Mouse (Mus musculus): ENCODE measurements at regions not wholly inside any gene's neighbourhood (a gene's known extent, or its start where the extent isn't known, plus 50 kb on each side); places are given as distances from the start of the nearest gene placed in this dataset.
"Not testable (repeated sequence)": the region's sequence is repeated elsewhere in the genome, so short reads cannot be mapped to it uniquely, and the experiment has no call there.

GRCm38 (mm10) chr16:76958597-76959392 is 54.7 kb upstream of the Usp25 start:
- DNase-seq = no peak

- DNase-seq = no peak
Observed at GRCm38 (mm10) chr16:76957491-76957890, 56.0 kb upstream of the Usp25 start.

GRCm38 (mm10) chr16:76957090-76957489 is 56.4 kb upstream of the Usp25 start:
- DNase-seq = no peak

GRCm38 (mm10) chr16:76950836-76951486 is 62.5 kb upstream of the Usp25 start:
- no peak for DNase-seq

GRCm38 (mm10) chr16:76947011-76947410 is 66.5 kb upstream of the Usp25 start:
- DNase-seq = no peak

GRCm38 (mm10) chr16:76938128-76938527 is 75.4 kb upstream of the Usp25 start:
- DNase-seq = no peak

GRCm38 (mm10) chr16:76927901-76928300 is 85.6 kb upstream of the Usp25 start:
- DNase-seq = no peak

GRCm38 (mm10) chr16:76920137-76920536 is 93.4 kb upstream of the Usp25 start:
- not testable (repeated sequence) for DNase-seq

GRCm38 (mm10) chr16:76918598-76918997 is 94.9 kb upstream of the Usp25 start:
- no peak for DNase-seq

GRCm38 (mm10) chr16:76914311-76914710 is 99.2 kb upstream of the Usp25 start:
- DNase-seq = no peak

GRCm38 (mm10) chr16:76905205-76905996 is 108.1 kb upstream of the Usp25 start:
- peak; percentile 27 for DNase-seq

- peak; percentile 54 for DNase-seq
Observed at GRCm38 (mm10) chr16:76899083-76899482, 114.4 kb upstream of the Usp25 start.

GRCm38 (mm10) chr16:76896305-76896704 is 117.2 kb upstream of the Usp25 start:
- peak; percentile 70 for DNase-seq

- no peak for DNase-seq
Observed at GRCm38 (mm10) chr16:76895781-76896180, 117.7 kb upstream of the Usp25 start.

GRCm38 (mm10) chr16:76878576-76878975 is 134.9 kb upstream of the Usp25 start:
- DNase-seq = no peak

GRCm38 (mm10) chr16:76875397-76876018 is 138.0 kb upstream of the Usp25 start:
- no peak for DNase-seq

GRCm38 (mm10) chr16:76866465-76866802 is 147.1 kb upstream of the Usp25 start:
- DNase-seq = no peak

- peak; percentile 55 for DNase-seq
Observed at GRCm38 (mm10) chr16:76865731-76866464, 147.6 kb upstream of the Usp25 start.

- DNase-seq = no peak
Observed at GRCm38 (mm10) chr16:76864392-76864791, 149.1 kb upstream of the Usp25 start.

- DNase-seq = no peak
Observed at GRCm38 (mm10) chr16:76855797-76856196, 157.7 kb upstream of the Usp25 start.

- DNase-seq = no peak
Observed at GRCm38 (mm10) chr16:76851396-76851795, 162.1 kb upstream of the Usp25 start.

GRCm38 (mm10) chr16:76837450-76837849 is 176.1 kb upstream of the Usp25 start:
- DNase-seq = no peak
